Mouse (Mus musculus): ENCODE results near the gene Marveld1. TPM values are rescaled to one million over a fixed set of nuclear protein-coding genes. Genes with fewer than 3 reads are reported as not detected.

Gene Marveld1
- polyA plus RNA-seq, 1 experiment from 2014 or later, result 9.7 TPM

- peak; percentile 97 for ATAC-seq (ENCODE audit: low FRiP score)
- WGBS, result under 1% methylated on average over 54 of the region's 54 CpGs
- H3K27ac ChIP-seq, result peak within 1 kb of the TSS; percentile 66
Observed at GRCm38 (mm10) chr19:42128787-42129508, 18.3 kb upstream of the Marveld1 start, which contains the start of gene Avpi1. Gene Avpi1 (minus strand): TSS chr19:42129059.

DNA sequence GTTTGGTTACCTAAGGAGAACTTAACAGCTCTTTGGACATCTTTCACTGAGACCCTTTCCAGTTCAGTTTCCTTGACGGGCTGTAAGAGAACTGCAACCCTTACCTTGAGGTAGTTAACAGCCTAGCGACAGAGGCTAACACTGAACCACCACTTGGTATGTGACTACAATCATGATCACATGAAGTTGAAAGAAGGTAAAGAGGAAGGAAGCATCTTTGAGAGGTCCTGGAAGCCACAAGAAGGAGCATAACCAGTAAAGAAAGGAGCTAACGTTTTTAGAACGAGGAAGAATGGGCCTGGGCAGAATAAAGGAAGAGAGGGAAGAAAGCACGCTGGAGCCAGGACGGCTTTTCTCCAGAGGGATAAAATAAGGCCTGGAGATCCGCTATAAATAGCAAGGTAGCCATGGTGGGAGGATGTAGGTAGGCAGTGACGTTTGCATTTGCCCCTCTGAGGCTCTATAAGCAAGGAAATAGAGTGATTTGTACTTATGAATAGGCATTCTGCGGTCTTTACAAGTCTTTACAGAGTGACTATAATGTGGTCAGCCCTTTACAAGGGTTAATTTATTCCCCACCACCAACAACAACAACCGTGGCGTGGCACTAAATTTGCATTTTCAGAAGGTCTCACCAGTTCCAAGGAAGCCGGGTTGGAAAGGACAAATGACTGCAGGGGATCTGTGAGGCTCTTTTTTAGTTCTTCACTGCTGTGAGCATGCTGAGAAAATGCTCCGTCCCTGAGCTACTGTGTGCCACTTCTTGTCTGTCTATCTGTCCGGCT is 17.5 kb upstream of the Marveld1 start:
- peaks cover 8% of the 10 kb centered on the region; the same call in 1 of the 2 replicates for H3K27me3 ChIP-seq
- H3K9me3 ChIP-seq (replicated peaks), result no peaks in the 10 kb centered on the region
- H3K4me3 ChIP-seq, result peak overlapping the region; percentile 56
- 0 out of 2 replicates have a peak overlapping the region, but pooled peaks have one; percentile 65 for H3K9ac ChIP-seq
- WGBS, result 16% methylated on average over 14 of the region's 14 CpGs
- H3K4me1 ChIP-seq, result peaks cover 19% of the 10 kb centered on the region
- peak overlapping the region; percentile 94 for H3K4me2 ChIP-seq (replicated peaks)
- no peak for ATAC-seq (ENCODE audit: low FRiP score)
- H3K27ac ChIP-seq, result peak overlapping the region; percentile 66
- no peaks in the 10 kb centered on the region for H3K36me3 ChIP-seq

More at GRCm38 (mm10) chr19:42128787-42129508, 18.3 kb upstream of the Marveld1 start, which contains the start of gene Avpi1:
- Histone ChIP-seq H3K4me3 (peak within 1 kb of the TSS; percentile 56), H3K9ac (peak within 1 kb of the TSS; percentile 65), H3K36me3 (no peaks in the 10 kb centered on the region), H3K27me3 (peaks cover 8% of the 10 kb centered on the region; the same call in 1 of the 2 replicates), H3K9me3 (replicated peaks) (no peaks in the 10 kb centered on the region), H3K4me2 (replicated peaks) (peak within 1 kb of the TSS; percentile 94), H3K4me1 (peaks cover 19% of the 10 kb centered on the region)

GRCm38 (mm10) chr19:42130294-42130606 is 16.9 kb upstream of the Marveld1 start:
- peaks cover 19% of the 10 kb centered on the region for H3K4me1 ChIP-seq
- H3K36me3 ChIP-seq, result no peaks in the 10 kb centered on the region
- WGBS, result 54% methylated on average over 3 of the region's 3 CpGs
- H3K9ac ChIP-seq, result no peak overlapping the region
- H3K27ac ChIP-seq, result no peak overlapping the region
- no peak for ATAC-seq (ENCODE audit: low FRiP score)
- H3K4me2 ChIP-seq (replicated peaks), result no peak overlapping the region
- no peak overlapping the region for H3K4me3 ChIP-seq
- H3K27me3 ChIP-seq, result peaks cover 8% of the 10 kb centered on the region; the same call in 1 of the 2 replicates
- H3K9me3 ChIP-seq (replicated peaks), result no peaks in the 10 kb centered on the region

- Histone ChIP-seq H3K36me3 (no peaks in the 10 kb centered on the region), H3K27ac (no peak overlapping the region), H3K9me3 (replicated peaks) (no peaks in the 10 kb centered on the region), H3K9ac (no peak overlapping the region), H3K4me2 (replicated peaks) (no peak overlapping the region), H3K4me3 (no peak overlapping the region), H3K4me1 (peaks cover 21% of the 10 kb centered on the region), H3K27me3 (peaks cover 8% of the 10 kb centered on the region; the same call in 1 of the 2 replicates)
- no peak for ATAC-seq (ENCODE audit: low FRiP score)
- 71% methylated on average over 5 of the region's 5 CpGs for WGBS
Observed at GRCm38 (mm10) chr19:42131101-42131500, 16.1 kb upstream of the Marveld1 start.

DNA sequence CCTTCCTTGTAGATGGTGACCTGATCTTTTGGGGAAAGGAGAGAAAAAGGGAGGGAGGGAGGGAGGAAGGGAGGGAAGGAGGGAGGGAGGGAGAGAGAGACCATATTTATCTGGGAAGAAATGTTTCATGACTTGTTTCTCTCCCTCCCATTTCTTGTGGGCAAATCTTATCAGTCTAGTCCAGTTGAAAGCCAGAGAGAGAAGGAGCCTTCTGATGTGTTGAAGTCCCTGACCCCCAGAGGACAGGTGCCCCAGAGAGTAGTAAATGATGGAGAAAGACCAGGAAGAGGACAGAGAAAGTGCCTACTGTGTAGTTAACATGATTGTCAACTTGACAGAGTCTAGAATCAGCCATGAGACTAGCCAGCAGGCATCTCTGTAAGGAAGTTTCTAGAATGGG is 12.1 kb upstream of the Marveld1 start:
- H3K4me1 ChIP-seq, result peaks cover 5% of the 10 kb centered on the region

DNA sequence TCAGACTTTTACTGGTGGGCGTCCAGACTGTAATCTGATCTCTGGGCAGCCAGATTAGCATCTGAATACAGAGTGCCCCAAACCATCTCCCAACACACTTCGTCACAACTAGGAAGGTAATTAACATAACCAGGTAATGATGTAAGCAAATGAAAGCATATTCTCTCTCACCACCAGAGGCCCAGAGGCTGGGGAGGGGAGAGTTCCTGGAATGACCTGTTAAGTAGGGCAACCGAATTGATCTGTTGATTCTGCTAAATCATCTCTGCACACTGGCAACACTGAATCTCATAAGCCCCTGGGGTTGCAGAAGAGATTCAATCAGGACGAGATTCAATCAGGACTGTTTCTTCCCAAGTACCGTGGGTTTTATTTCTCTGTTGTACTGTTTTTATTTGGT is 11.1 kb upstream of the Marveld1 start:
- Histone ChIP-seq H3K36me3 (no peaks in the 10 kb centered on the region), H3K4me1 (peaks cover 4% of the 10 kb centered on the region; the same call in 1 of the 2 replicates), H3K9ac (no peak overlapping the region), H3K9me3 (replicated peaks) (no peaks in the 10 kb centered on the region), H3K27ac (no peak overlapping the region), H3K27me3 (no peaks in the 10 kb centered on the region), H3K4me3 (no peak overlapping the region), H3K4me2 (replicated peaks) (no peak overlapping the region)
- WGBS, result 30% methylated on average over 5 of the region's 5 CpGs
- ATAC-seq (ENCODE audit: low FRiP score), result no peak

More for the DNA sequence above, 12.1 kb upstream of the Marveld1 start:
- Histone ChIP-seq H3K27ac (no peak overlapping the region), H3K9me3 (replicated peaks) (no peaks in the 10 kb centered on the region), H3K36me3 (no peaks in the 10 kb centered on the region), H3K4me3 (no peak overlapping the region), H3K4me2 (replicated peaks) (no peak overlapping the region), H3K27me3 (peaks cover 5% of the 10 kb centered on the region; the same call in 1 of the 2 replicates), H3K9ac (no peak overlapping the region)
- ATAC-seq (ENCODE audit: low FRiP score), result no peak

DNA sequence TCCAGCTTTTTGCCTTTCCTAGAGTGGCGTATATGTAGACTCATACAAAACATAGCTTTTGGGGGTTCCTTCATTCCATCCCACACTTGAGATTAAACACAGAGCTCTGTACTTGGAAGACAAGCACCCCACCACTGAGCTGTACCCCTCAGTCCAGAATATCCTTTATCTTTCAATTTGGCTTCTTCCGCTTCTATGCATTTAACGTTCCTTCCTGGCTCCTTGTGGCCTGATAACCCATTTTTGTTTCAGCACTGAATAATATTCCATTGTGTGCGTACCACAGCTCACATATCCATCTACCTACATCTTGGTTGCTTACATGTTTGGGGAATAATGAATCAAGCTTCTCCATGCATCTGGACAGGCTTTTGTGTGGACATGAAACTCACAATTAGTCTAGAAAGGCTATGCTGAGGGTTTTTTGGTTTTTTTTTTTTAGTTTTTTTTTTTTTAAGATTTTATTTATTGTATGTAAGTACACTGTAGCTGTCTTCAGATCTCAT is 10.0 kb upstream of the Marveld1 start:
- H3K9ac ChIP-seq, result no peak overlapping the region
- no peaks in the 10 kb centered on the region for H3K27me3 ChIP-seq
- H3K4me2 ChIP-seq (replicated peaks), result no peak overlapping the region
- H3K27ac ChIP-seq, result no peak overlapping the region
- H3K36me3 ChIP-seq, result no peaks in the 10 kb centered on the region
- H3K4me1 ChIP-seq, result peaks cover 4% of the 10 kb centered on the region; the same call in 1 of the 2 replicates
- H3K4me3 ChIP-seq, result no peak overlapping the region
- no peak for ATAC-seq (ENCODE audit: low FRiP score)
- 92% methylated on average over 4 of the region's 4 CpGs for WGBS
- H3K9me3 ChIP-seq (replicated peaks), result no peaks in the 10 kb centered on the region

- Histone ChIP-seq H3K27me3 (no peaks in the 10 kb centered on the region), H3K27ac (no peak overlapping the region), H3K9ac (no peak overlapping the region), H3K36me3 (no peaks in the 10 kb centered on the region), H3K9me3 (replicated peaks) (no peaks in the 10 kb centered on the region), H3K4me1 (peaks cover 4% of the 10 kb centered on the region; the same call in 1 of the 2 replicates), H3K4me3 (no peak overlapping the region), H3K4me2 (replicated peaks) (no peak overlapping the region)
- ATAC-seq (ENCODE audit: low FRiP score), result no peak
- 91% methylated on average over 15 of the region's 15 CpGs for WGBS
Observed at GRCm38 (mm10) chr19:42138517-42139285, 8.5 kb upstream of the Marveld1 start.

DNA sequence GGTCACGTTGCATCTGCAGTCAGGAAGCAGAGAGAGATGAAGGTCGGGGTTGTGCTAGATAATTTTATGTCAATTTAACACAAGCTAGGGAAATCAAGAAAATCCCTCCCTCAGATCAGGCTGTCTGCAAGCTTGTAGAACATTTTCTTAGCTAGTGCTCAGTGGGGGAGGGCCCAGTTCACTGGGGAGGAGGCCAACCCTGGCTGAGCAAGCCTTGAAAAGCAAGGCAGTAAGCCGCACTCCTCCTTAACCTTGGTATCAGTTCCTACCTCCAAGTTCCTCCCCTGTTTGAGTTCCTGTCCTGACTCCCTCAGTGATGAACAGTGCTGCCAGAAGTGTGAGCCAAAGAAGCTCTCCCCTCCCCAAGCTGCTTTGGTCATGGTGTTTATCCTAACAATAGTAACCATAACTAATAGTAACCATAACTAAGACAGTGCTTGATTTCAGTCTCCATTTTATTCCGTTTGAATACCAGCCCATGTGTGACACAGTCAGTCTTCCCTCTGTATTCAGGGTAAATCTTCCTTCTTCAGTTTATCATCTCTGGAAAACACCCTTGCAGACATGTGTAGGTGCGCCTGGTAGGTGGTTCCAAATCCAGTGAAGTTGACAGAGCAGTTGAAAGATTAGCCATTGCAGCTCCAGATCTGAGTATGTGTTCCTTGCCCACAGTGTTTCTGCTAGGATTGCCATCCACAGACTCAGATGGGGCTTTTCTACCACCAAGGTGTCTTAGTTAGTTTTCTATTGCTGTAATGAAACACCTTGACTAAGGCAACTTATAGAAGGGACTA is 7.3 kb upstream of the Marveld1 start:
- no peak for ATAC-seq (ENCODE audit: low FRiP score)
- Histone ChIP-seq H3K4me2 (replicated peaks) (no peak overlapping the region), H3K36me3 (no peaks in the 10 kb centered on the region), H3K27ac (no peak overlapping the region), H3K4me3 (no peak overlapping the region), H3K4me1 (peaks cover 4% of the 10 kb centered on the region; the same call in 1 of the 2 replicates), H3K9me3 (replicated peaks) (no peaks in the 10 kb centered on the region), H3K27me3 (peaks cover 4% of the 10 kb centered on the region; the same call in 1 of the 2 replicates), H3K9ac (no peak overlapping the region)
- 86% methylated on average over 5 of the region's 5 CpGs for WGBS

GRCm38 (mm10) chr19:42141998-42142397 is 5.2 kb upstream of the Marveld1 start:
- H3K4me2 ChIP-seq (replicated peaks), result no peak overlapping the region
- no peak overlapping the region for H3K4me3 ChIP-seq
- ATAC-seq (ENCODE audit: low FRiP score), result no peak
- WGBS, result 69% methylated on average over 3 of the region's 3 CpGs
- peaks cover 1% of the 10 kb centered on the region; the same call in 1 of the 2 replicates for H3K4me1 ChIP-seq
- no peak overlapping the region for H3K27ac ChIP-seq
- H3K9me3 ChIP-seq (replicated peaks), result no peaks in the 10 kb centered on the region
- no peaks in the 10 kb centered on the region for H3K36me3 ChIP-seq
- H3K9ac ChIP-seq, result no peak overlapping the region
- H3K27me3 ChIP-seq, result peaks cover 21% of the 10 kb centered on the region

DNA sequence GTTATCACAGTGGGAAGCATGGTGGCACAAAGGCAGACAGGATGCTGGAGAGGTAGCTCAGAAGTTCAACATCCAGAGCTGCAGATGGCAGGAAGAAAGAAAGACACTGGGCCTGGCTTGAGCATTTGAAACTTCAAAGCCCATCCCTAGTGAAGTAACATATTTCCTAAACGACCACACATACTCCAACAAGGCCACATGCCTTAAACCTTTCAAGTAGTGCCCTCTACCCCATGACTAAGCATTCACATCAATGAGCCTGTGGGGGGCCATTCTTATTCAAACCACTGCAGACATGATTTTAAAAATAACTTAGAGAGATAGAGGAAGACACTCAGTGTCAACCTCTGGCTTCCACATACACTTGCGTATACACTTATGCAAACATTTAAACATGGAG is 4.4 kb upstream of the Marveld1 start:
- Histone ChIP-seq H3K27me3 (peaks cover 23% of the 10 kb centered on the region), H3K4me1 (peaks cover 2% of the 10 kb centered on the region; the same call in 1 of the 2 replicates), H3K9me3 (replicated peaks) (no peaks in the 10 kb centered on the region), H3K36me3 (no peaks in the 10 kb centered on the region), H3K4me3 (no peak overlapping the region), H3K4me2 (replicated peaks) (no peak overlapping the region), H3K9ac (no peak overlapping the region), H3K27ac (no peak overlapping the region)
- 72% methylated on average over 2 of the region's 2 CpGs for WGBS
- ATAC-seq (ENCODE audit: low FRiP score), result no peak
